Mouse (Mus musculus): ENCODE data around the gene Gins3. TPM values are rescaled to one million over a fixed set of nuclear protein-coding genes. Genes with fewer than 3 reads are reported as not detected.

Gene Gins3
- total RNA-seq, 1 experiment = 13.9 TPM

GRCm38 (mm10) chr8:95609406-95609805 lies 23.8 kb upstream of the Gins3 start:
- TF ChIP-seq ZNF384 (IDR thresholded peaks at IDR 0.05; ENCODE audit: low read depth, low read length) (no peak), MAFK (IDR thresholded peaks at IDR 0.05; ENCODE audit: insufficient read depth, low read depth, low read length) (no peak), CHD2 (IDR thresholded peaks at IDR 0.05; ENCODE audit: low read depth, low read length) (no peak), HCFC1 (IDR thresholded peaks at IDR 0.05; ENCODE audit: borderline replicate concordance, insufficient read depth, low read length) (no peak)
- in situ Hi-C loops (cut with MboI; ENCODE audit: low sequenced_read_pairs in 2 of 2, unreplicated experiment in 2 of 2) = loop anchor here (10.0 kb wide), 2 partner anchors 95 to 295 kb away; no protein-coding TSS in a partner anchor
- H3K36me3 ChIP-seq (ENCODE audit: control insufficient read depth, insufficient read depth, low read length, poor library complexity, severe bottlenecking) = no peaks in the 10 kb centered on the region
- no peak overlapping the region for H3K9ac ChIP-seq (ENCODE audit: insufficient read depth, low read depth, low read length, poor library complexity, severe bottlenecking)
- no peaks in the 10 kb centered on the region for H3K9me3 ChIP-seq (ENCODE audit: control insufficient read depth, insufficient read depth, low read depth, low read length)
- no peak overlapping the region for H3K27ac ChIP-seq (ENCODE audit: insufficient read depth, low read depth, low read length, poor library complexity, severe bottlenecking)
- peaks cover 3 to 7% of the 10 kb centered on the region in 2 experiments; a peak in 1 of 4 replicates for H3K4me1 ChIP-seq (ENCODE audit: control insufficient read depth in 2 of 2, insufficient read depth in 2 of 2, low read length in 2 of 2, poor library complexity in 1 of 2)
- H3K4me3 ChIP-seq (ENCODE audit: insufficient read depth in 1 of 2, low read depth in 1 of 2, low read length in 2 of 2, poor library complexity in 1 of 2, severe bottlenecking in 1 of 2) = no peak overlapping the region
- no peak for DNase-seq (ENCODE audit: low read depth, low spot score)

- Histone ChIP-seq H3K4me3 (ENCODE audit: insufficient read depth in 1 of 2, low read depth in 1 of 2, low read length in 2 of 2, poor library complexity in 1 of 2, severe bottlenecking in 1 of 2) (0 out of 4 replicates have a peak overlapping the region, but pooled peaks of 1 of the 2 experiments have one; percentile 15), H3K4me1 (ENCODE audit: control insufficient read depth in 2 of 2, insufficient read depth in 2 of 2, low read length in 2 of 2, poor library complexity in 1 of 2) (peaks cover 3 to 7% of the 10 kb centered on the region in 2 experiments; a peak in 1 of 4 replicates), H3K9ac (ENCODE audit: insufficient read depth, low read depth, low read length, poor library complexity, severe bottlenecking) (no peak overlapping the region), H3K27ac (ENCODE audit: insufficient read depth, low read depth, low read length, poor library complexity, severe bottlenecking) (no peak overlapping the region), H3K36me3 (ENCODE audit: control insufficient read depth, insufficient read depth, low read length, poor library complexity, severe bottlenecking) (no peaks in the 10 kb centered on the region), H3K9me3 (ENCODE audit: control insufficient read depth, insufficient read depth, low read depth, low read length) (no peaks in the 10 kb centered on the region)
- TF ChIP-seq HCFC1 (IDR thresholded peaks at IDR 0.05; ENCODE audit: borderline replicate concordance, insufficient read depth, low read length) (no peak), ZNF384 (IDR thresholded peaks at IDR 0.05; ENCODE audit: low read depth, low read length) (no peak), MAFK (IDR thresholded peaks at IDR 0.05; ENCODE audit: insufficient read depth, low read depth, low read length) (peak; percentile 97), CHD2 (IDR thresholded peaks at IDR 0.05; ENCODE audit: low read depth, low read length) (no peak), ZC3H11A (IDR thresholded peaks at IDR 0.05; ENCODE audit: borderline replicate concordance, low read depth, low read length) (no peak)
- DNase-seq (ENCODE audit: low read depth, low spot score) = no peak
- in situ Hi-C loops (cut with MboI; ENCODE audit: low sequenced_read_pairs in 2 of 2, unreplicated experiment in 2 of 2) = no loop called here
These were observed 22.5 kb upstream of the Gins3 start for GRCm38 (mm10) chr8:95610749-95611148.

GRCm38 (mm10) chr8:95611769-95612168 lies 21.5 kb upstream of the Gins3 start:
- Histone ChIP-seq H3K27ac (ENCODE audit: insufficient read depth, low read depth, low read length, poor library complexity, severe bottlenecking) (no peak overlapping the region), H3K4me3 (ENCODE audit: insufficient read depth in 1 of 2, low read depth in 1 of 2, low read length in 2 of 2, poor library complexity in 1 of 2, severe bottlenecking in 1 of 2) (no peak overlapping the region), H3K9ac (ENCODE audit: insufficient read depth, low read depth, low read length, poor library complexity, severe bottlenecking) (no peak overlapping the region), H3K9me3 (ENCODE audit: control insufficient read depth, insufficient read depth, low read depth, low read length) (no peaks in the 10 kb centered on the region), H3K4me1 (ENCODE audit: control insufficient read depth in 2 of 2, insufficient read depth in 2 of 2, low read length in 2 of 2, poor library complexity in 1 of 2) (peaks cover 3 to 7% of the 10 kb centered on the region in 2 experiments; a peak in 1 of 4 replicates), H3K36me3 (ENCODE audit: control insufficient read depth, insufficient read depth, low read length, poor library complexity, severe bottlenecking) (no peaks in the 10 kb centered on the region)
- DNase-seq (ENCODE audit: low read depth, low spot score) = no peak
- TF ChIP-seq ZNF384 (IDR thresholded peaks at IDR 0.05; ENCODE audit: low read depth, low read length) = no peak
- no peak for TF ChIP-seq MAFK (IDR thresholded peaks at IDR 0.05; ENCODE audit: insufficient read depth, low read depth, low read length)
- TF ChIP-seq CHD2 (IDR thresholded peaks at IDR 0.05; ENCODE audit: low read depth, low read length) = no peak
- TF ChIP-seq ZC3H11A (IDR thresholded peaks at IDR 0.05; ENCODE audit: borderline replicate concordance, low read depth, low read length) = no peak
- in situ Hi-C loops (cut with MboI; ENCODE audit: low sequenced_read_pairs in 2 of 2, unreplicated experiment in 2 of 2) = no loop called here

GRCm38 (mm10) chr8:95616383-95616782 lies 16.9 kb upstream of the Gins3 start:
- H3K36me3 ChIP-seq (ENCODE audit: control insufficient read depth, insufficient read depth, low read length, poor library complexity, severe bottlenecking) = no peaks in the 10 kb centered on the region
- no peak overlapping the region for H3K27ac ChIP-seq (ENCODE audit: insufficient read depth, low read depth, low read length, poor library complexity, severe bottlenecking)
- no peak overlapping the region for H3K9ac ChIP-seq (ENCODE audit: insufficient read depth, low read depth, low read length, poor library complexity, severe bottlenecking)
- no peaks in the 10 kb centered on the region for H3K9me3 ChIP-seq (ENCODE audit: control insufficient read depth, insufficient read depth, low read depth, low read length)
- no peak overlapping the region for H3K4me3 ChIP-seq (ENCODE audit: insufficient read depth in 1 of 2, low read depth in 1 of 2, low read length in 2 of 2, poor library complexity in 1 of 2, severe bottlenecking in 1 of 2)
- no peak for TF ChIP-seq HCFC1 (IDR thresholded peaks at IDR 0.05; ENCODE audit: borderline replicate concordance, insufficient read depth, low read length)
- no peak for TF ChIP-seq MAFK (IDR thresholded peaks at IDR 0.05; ENCODE audit: insufficient read depth, low read depth, low read length)
- no peak for TF ChIP-seq ZNF384 (IDR thresholded peaks at IDR 0.05; ENCODE audit: low read depth, low read length)
- no peak for TF ChIP-seq CHD2 (IDR thresholded peaks at IDR 0.05; ENCODE audit: low read depth, low read length)
- TF ChIP-seq ZC3H11A (IDR thresholded peaks at IDR 0.05; ENCODE audit: borderline replicate concordance, low read depth, low read length) = no peak
- no peak for DNase-seq (ENCODE audit: low read depth, low spot score)
- 0 out of 4 replicates have a peak, but pooled peaks cover 3 to 4% of the 10 kb centered on the region in 2 experiments for H3K4me1 ChIP-seq (ENCODE audit: control insufficient read depth in 2 of 2, insufficient read depth in 2 of 2, low read length in 2 of 2, poor library complexity in 1 of 2)
- in situ Hi-C loops (cut with MboI; ENCODE audit: low sequenced_read_pairs in 2 of 2, unreplicated experiment in 2 of 2) = no loop called here

GRCm38 (mm10) chr8:95620046-95620445 lies 13.2 kb upstream of the Gins3 start:
- no peak for TF ChIP-seq MAFK (IDR thresholded peaks at IDR 0.05; ENCODE audit: insufficient read depth, low read depth, low read length)
- no peak for TF ChIP-seq CHD2 (IDR thresholded peaks at IDR 0.05; ENCODE audit: low read depth, low read length)
- TF ChIP-seq HCFC1 (IDR thresholded peaks at IDR 0.05; ENCODE audit: borderline replicate concordance, insufficient read depth, low read length) = no peak
- no peak for TF ChIP-seq ZC3H11A (IDR thresholded peaks at IDR 0.05; ENCODE audit: borderline replicate concordance, low read depth, low read length)
- no peak for TF ChIP-seq ZNF384 (IDR thresholded peaks at IDR 0.05; ENCODE audit: low read depth, low read length)
- no peak overlapping the region for H3K9ac ChIP-seq (ENCODE audit: insufficient read depth, low read depth, low read length, poor library complexity, severe bottlenecking)
- in situ Hi-C loops (cut with MboI; ENCODE audit: low sequenced_read_pairs in 2 of 2, unreplicated experiment in 2 of 2) = no loop called here
- H3K27ac ChIP-seq (ENCODE audit: insufficient read depth, low read depth, low read length, poor library complexity, severe bottlenecking) = no peak overlapping the region
- no peaks in the 10 kb centered on the region for H3K9me3 ChIP-seq (ENCODE audit: control insufficient read depth, insufficient read depth, low read depth, low read length)
- H3K36me3 ChIP-seq (ENCODE audit: control insufficient read depth, insufficient read depth, low read length, poor library complexity, severe bottlenecking) = no peaks in the 10 kb centered on the region
- H3K4me3 ChIP-seq (ENCODE audit: insufficient read depth in 1 of 2, low read depth in 1 of 2, low read length in 2 of 2, poor library complexity in 1 of 2, severe bottlenecking in 1 of 2) = no peak overlapping the region
- DNase-seq (ENCODE audit: low read depth, low spot score) = no peak
- H3K4me1 ChIP-seq (ENCODE audit: control insufficient read depth in 2 of 2, insufficient read depth in 2 of 2, low read length in 2 of 2, poor library complexity in 1 of 2) = no peaks in the 10 kb centered on the region

Measured in ES-E14 (cell line).